Mouse (Mus musculus): ENCODE data around the gene Spata31d1a.
"Not testable (repeated sequence)": the region's sequence is repeated elsewhere in the genome, so short reads cannot be mapped to it uniquely, and the experiment has no call there.

Gene Spata31d1a

GRCm38 (mm10) chr13:59703514-59703913, 6.6 kb downstream of the Spata31d1a start:
- DNase-seq (ENCODE audit: low spot score in 2 of 2): no peak

GRCm38 (mm10) chr13:59700137-59700536, 10.0 kb downstream of the Spata31d1a start:
- DNase-seq (ENCODE audit: low spot score in 2 of 2): not testable (repeated sequence)

- DNase-seq (ENCODE audit: low spot score in 2 of 2): no peak
These were observed 11.0 kb downstream of the Spata31d1a start for GRCm38 (mm10) chr13:59699131-59699530.

GRCm38 (mm10) chr13:59695781-59696180, 14.3 kb downstream of the Spata31d1a start:
- no peak for DNase-seq (ENCODE audit: low spot score in 2 of 2)

- no peak for DNase-seq (ENCODE audit: low spot score in 2 of 2)
These were observed 16.1 kb downstream of the Spata31d1a start, which contains the start of gene 4921517D22Rik for GRCm38 (mm10) chr13:59694008-59694407. TSS of gene 4921517D22Rik (minus strand) at chr13:59694108.

- DNase-seq (ENCODE audit: low spot score in 2 of 2): no peak
These were observed 18.7 kb downstream of the Spata31d1a start for GRCm38 (mm10) chr13:59691478-59691877.

GRCm38 (mm10) chr13:59690576-59690975, 19.6 kb downstream of the Spata31d1a start:
- no peak for DNase-seq (ENCODE audit: low spot score in 2 of 2)

- DNase-seq (ENCODE audit: low spot score in 2 of 2): no peak
These were observed 20.3 kb downstream of the Spata31d1a start for GRCm38 (mm10) chr13:59689843-59690242.

- no peak for DNase-seq (ENCODE audit: low spot score in 2 of 2)
These were observed 20.8 kb downstream of the Spata31d1a start for GRCm38 (mm10) chr13:59689313-59689712.

GRCm38 (mm10) chr13:59688338-59688770, 21.8 kb downstream of the Spata31d1a start:
- DNase-seq (ENCODE audit: low spot score in 2 of 2): peak in 1 of 2 experiments; percentile 41

GRCm38 (mm10) chr13:59685236-59685635, 24.9 kb downstream of the Spata31d1a start:
- no peak for DNase-seq (ENCODE audit: low spot score in 2 of 2)

GRCm38 (mm10) chr13:59682629-59683028, 27.5 kb downstream of the Spata31d1a start:
- DNase-seq (ENCODE audit: low spot score in 2 of 2): no peak

- no peak for DNase-seq (ENCODE audit: low spot score in 2 of 2)
These were observed 30.2 kb downstream of the Spata31d1a start for GRCm38 (mm10) chr13:59679908-59680307.

GRCm38 (mm10) chr13:59679306-59679705, 30.8 kb downstream of the Spata31d1a start:
- no peak for DNase-seq (ENCODE audit: low spot score in 2 of 2)

GRCm38 (mm10) chr13:59676316-59677229, 33.6 kb downstream of the Spata31d1a start:
- no peak for DNase-seq (ENCODE audit: low spot score in 2 of 2)

- DNase-seq (ENCODE audit: low spot score in 2 of 2): peak; percentile 72 to 78
These were observed 34.7 kb downstream of the Spata31d1a start, which contains the start of gene Golm1 for GRCm38 (mm10) chr13:59675151-59676011. TSS of gene Golm1 (minus strand) at chr13:59675811.

GRCm38 (mm10) chr13:59674761-59675150, 35.4 kb downstream of the Spata31d1a start:
- peak in 1 of 2 experiments; percentile 54 for DNase-seq (ENCODE audit: low spot score in 2 of 2)

- DNase-seq (ENCODE audit: low spot score in 2 of 2): no peak
These were observed 35.9 kb downstream of the Spata31d1a start for GRCm38 (mm10) chr13:59674215-59674614.

- DNase-seq (ENCODE audit: low spot score in 2 of 2): no peak
These were observed 36.5 kb downstream of the Spata31d1a start for GRCm38 (mm10) chr13:59673597-59673996.

- DNase-seq (ENCODE audit: low spot score in 2 of 2): no peak
These were observed 37.9 kb downstream of the Spata31d1a start for GRCm38 (mm10) chr13:59672248-59672647.

- DNase-seq (ENCODE audit: low spot score in 2 of 2): no peak
These were observed 38.6 kb downstream of the Spata31d1a start for GRCm38 (mm10) chr13:59671521-59671920.

- no peak for DNase-seq (ENCODE audit: low spot score in 2 of 2)
These were observed 40.2 kb downstream of the Spata31d1a start for GRCm38 (mm10) chr13:59669946-59670345.
